ENCODE assay signal across 13 mouse cellular contexts in the genomic region with DNA sequence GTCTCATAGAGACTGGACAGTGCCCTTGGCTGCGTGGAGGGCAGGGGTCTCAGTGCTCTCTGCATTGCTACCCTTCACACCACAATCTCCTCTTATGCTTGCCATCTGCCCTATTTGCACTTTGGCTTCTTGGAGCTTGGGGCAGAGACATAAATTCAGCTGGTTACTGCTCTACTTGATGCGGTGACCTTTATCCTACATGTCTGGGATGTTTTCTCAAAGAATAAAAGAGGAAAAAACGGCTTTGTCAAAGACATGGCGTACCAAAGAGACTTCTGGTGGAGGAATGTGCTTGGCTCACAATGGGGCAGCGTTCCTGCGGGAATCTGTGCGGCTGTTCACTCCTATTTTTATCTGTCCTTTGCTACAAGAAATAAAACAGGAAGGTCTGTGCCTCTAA. TPM values are rescaled to one million over a fixed set of nuclear protein-coding genes. Genes with fewer than 3 reads are reported as not detected.
DNase-seq lines count a peak whose midpoint lies in the region; ATAC-seq and TF ChIP-seq lines count a peak whose summit lies in the region.
"Had no signal": no experiment of that assay in that cellular context is flagged by ENCODE, and none has a peak within 500 bp of the region (broad histone marks: within the 10 kb centered on the region; RNA-seq: fewer than 3 reads in every experiment).

No protein-coding gene starts in this region.

- WGBS in hindbrain, embryonic 10.5 days, result 49% methylated on average over 7 of the region's 7 CpGs
- 48% methylated on average over 7 of the region's 7 CpGs for WGBS in hindbrain, embryonic 16.5 days
- WGBS in heart, embryonic 15.5 days, result 30% methylated on average over 7 of the region's 7 CpGs
- 60% methylated on average over 7 of the region's 7 CpGs for WGBS in limb, embryonic 14.5 days
- 80% methylated on average over 7 of the region's 7 CpGs for WGBS in liver, embryonic 11.5 days

- no peak overlapping the region for H3K4me3 ChIP-seq in hindbrain, embryonic 10.5 days
- H3K4me3 ChIP-seq in hindbrain, embryonic 16.5 days (ENCODE audit: low read length), result no peak overlapping the region
- no peak overlapping the region for H3K4me3 ChIP-seq in heart, embryonic 15.5 days
- no peak overlapping the region for H3K4me3 ChIP-seq in limb, embryonic 14.5 days (replicated peaks; ENCODE audit: low read length)
- no peak overlapping the region for H3K4me3 ChIP-seq in liver, embryonic 11.5 days (ENCODE audit: low read depth, low read length)
- H3K4me3 ChIP-seq: hindbrain, embryonic 13.5 days had no signal

- no peaks in the 10 kb centered on the region for H3K36me3 ChIP-seq in hindbrain, embryonic 10.5 days
- no peaks in the 10 kb centered on the region for H3K36me3 ChIP-seq in hindbrain, embryonic 16.5 days (ENCODE audit: control insufficient read depth, insufficient read depth, low read length)
- H3K36me3 ChIP-seq in heart, embryonic 15.5 days, result no peaks in the 10 kb centered on the region
- H3K36me3 ChIP-seq in limb, embryonic 14.5 days (ENCODE audit: control insufficient read depth, insufficient read depth, low read length), result no peaks in the 10 kb centered on the region
- no peaks in the 10 kb centered on the region for H3K36me3 ChIP-seq in liver, embryonic 11.5 days (ENCODE audit: control insufficient read depth, insufficient read depth, low read length)
- H3K36me3 ChIP-seq: hindbrain, embryonic 13.5 days had no signal

- no peaks in the 10 kb centered on the region for H3K27me3 ChIP-seq in hindbrain, embryonic 10.5 days (ENCODE audit: insufficient read depth, poor library complexity, severe bottlenecking)
- H3K27me3 ChIP-seq in hindbrain, embryonic 16.5 days (replicated peaks; ENCODE audit: control insufficient read depth, insufficient read depth, low read length), result no peaks in the 10 kb centered on the region
- no peaks in the 10 kb centered on the region for H3K27me3 ChIP-seq in heart, embryonic 15.5 days
- no peaks in the 10 kb centered on the region for H3K27me3 ChIP-seq in limb, embryonic 14.5 days (ENCODE audit: control insufficient read depth, insufficient read depth, low read length)
- H3K27me3 ChIP-seq in liver, embryonic 11.5 days (replicated peaks; ENCODE audit: control insufficient read depth, insufficient read depth, low read length), result no peaks in the 10 kb centered on the region

- no peak for ATAC-seq in hindbrain, embryonic 16.5 days
- no peak for ATAC-seq in heart, embryonic 15.5 days (replicated peaks; ENCODE audit: insufficient number of reproducible peaks, insufficient read depth, low FRiP score, low read depth)
- ATAC-seq in limb, embryonic 14.5 days (ENCODE audit: low FRiP score, low read depth), result no peak
- no peak for ATAC-seq in liver, embryonic 11.5 days (replicated peaks; ENCODE audit: low FRiP score)

- no peak overlapping the region for H3K4me2 ChIP-seq in hindbrain, embryonic 16.5 days (ENCODE audit: low read length)
- no peak overlapping the region for H3K4me2 ChIP-seq in heart, embryonic 15.5 days
- no peak overlapping the region for H3K4me2 ChIP-seq in limb, embryonic 14.5 days (replicated peaks; ENCODE audit: low read depth, low read length, severe bottlenecking)
- no peak overlapping the region for H3K4me2 ChIP-seq in liver, embryonic 11.5 days
- H3K4me2 ChIP-seq: hindbrain, embryonic 13.5 days had no signal

- H3K9me3 ChIP-seq in hindbrain, embryonic 10.5 days, result no peaks in the 10 kb centered on the region
- H3K9me3 ChIP-seq in hindbrain, embryonic 16.5 days (ENCODE audit: control insufficient read depth, low read length), result peaks cover 4% of the 10 kb centered on the region
- H3K9me3 ChIP-seq in heart, embryonic 15.5 days (replicated peaks), result no peaks in the 10 kb centered on the region
- no peaks in the 10 kb centered on the region for H3K9me3 ChIP-seq in limb, embryonic 14.5 days (ENCODE audit: control insufficient read depth, low read length)
- no peaks in the 10 kb centered on the region for H3K9me3 ChIP-seq in liver, embryonic 11.5 days (ENCODE audit: control insufficient read depth, low read length)
- H3K9me3 ChIP-seq: hindbrain, embryonic 13.5 days had no signal

- H3K27ac ChIP-seq in hindbrain, embryonic 10.5 days, result peak overlapping the region; percentile 70
- no peak overlapping the region for H3K27ac ChIP-seq in hindbrain, embryonic 16.5 days (ENCODE audit: low read depth, low read length)
- peak overlapping the region; percentile 60 for H3K27ac ChIP-seq in heart, embryonic 15.5 days
- peak overlapping the region; percentile 70 for H3K27ac ChIP-seq in limb, embryonic 14.5 days (replicated peaks; ENCODE audit: low read depth, low read length)
- no peak overlapping the region for H3K27ac ChIP-seq in liver, embryonic 11.5 days (ENCODE audit: low read depth, low read length)
- H3K27ac ChIP-seq: hindbrain, embryonic 13.5 days had no signal

- TF ChIP-seq POLR2A in limb, embryonic 14.5 days (IDR thresholded peaks at IDR 0.05; ENCODE audit: borderline replicate concordance, extremely low read depth, insufficient read depth, insufficient read length), result no peak

- no peak overlapping the region for H3K9ac ChIP-seq in hindbrain, embryonic 16.5 days (ENCODE audit: low read depth, low read length)
- H3K9ac ChIP-seq in heart, embryonic 15.5 days, result no peak overlapping the region
- no peak overlapping the region for H3K9ac ChIP-seq in limb, embryonic 14.5 days (ENCODE audit: low read depth, low read length, severe bottlenecking)
- no peak overlapping the region for H3K9ac ChIP-seq in liver, embryonic 11.5 days (ENCODE audit: low read depth, low read length)
- H3K9ac ChIP-seq: hindbrain, embryonic 13.5 days had no signal

- DNase-seq in hindbrain, embryonic 10.5 days (ENCODE audit: low spot score), result no peak
- peak; percentile 23 for DNase-seq in embryo, embryonic 11 days
- DNase-seq in limb, embryonic 14.5 days (ENCODE audit: low spot score), result no peak
- no peak for DNase-seq in lung, postnatal 36 days
- DNase-seq in liver, embryonic 11.5 days (ENCODE audit: low spot score), result no peak
- no peak for DNase-seq in cerebellum, postnatal 4 days (ENCODE audit: low spot score in 2 of 2)
- DNase-seq: adrenal gland, adult 8-10 months; cerebellum, adult 18-20 months; gastrocnemius, postnatal 14 days; right cerebral cortex, postnatal 4 days had no signal

- peaks cover 26% of the 10 kb centered on the region for H3K4me1 ChIP-seq in hindbrain, embryonic 10.5 days (replicated peaks)
- no peaks in the 10 kb centered on the region for H3K4me1 ChIP-seq in hindbrain, embryonic 16.5 days (ENCODE audit: control insufficient read depth, insufficient read depth, low read depth, low read length)
- H3K4me1 ChIP-seq in heart, embryonic 15.5 days (replicated peaks), result peaks cover 39% of the 10 kb centered on the region
- H3K4me1 ChIP-seq in limb, embryonic 14.5 days (ENCODE audit: control insufficient read depth, insufficient read depth, low read length), result peaks cover 27% of the 10 kb centered on the region
- H3K4me1 ChIP-seq in liver, embryonic 11.5 days (replicated peaks; ENCODE audit: control insufficient read depth, insufficient read depth, low read length), result peaks cover 14% of the 10 kb centered on the region

RNA-seq across cellular contexts. Expression of a gene that starts 56.2 kb away (rescaled TPM):
- polyA plus RNA-seq in hindbrain, embryonic 10.5 days (2016; fragmentation: Nextera tagmentation; extraction: Ambion mirVana), result 40.2 and 62.9 TPM in 2 replicates
- 37.0 and 46.5 TPM in 2 replicates for polyA plus RNA-seq in hindbrain, embryonic 16.5 days (2015; fragmentation: Nextera tagmentation; extraction: Ambion mirVana)
- polyA plus RNA-seq in heart, embryonic 15.5 days (2015; fragmentation: Nextera tagmentation; extraction: Ambion mirVana), result 20.3 and 25.2 TPM in 2 replicates
- 65.8 and 66.8 TPM in 2 replicates for polyA plus RNA-seq in limb, embryonic 14.5 days (2012; rRNA removed)
- polyA plus RNA-seq in limb, embryonic 14.5 days (2014; fragmentation: Nextera tagmentation; extraction: Ambion mirVana), result 39.8 and 46.4 TPM in 2 replicates
- polyA plus RNA-seq in liver, embryonic 11.5 days (2014; fragmentation: Nextera tagmentation; extraction: Ambion mirVana), result 55.0 and 55.3 TPM in 2 replicates

Comparison
In these comparisons a context has a peak if more than half of its experiments do, and no peak if none do; other contexts are left out.
1. H3K27ac ChIP-seq: peak in hindbrain, embryonic 10.5 days (single experiment), heart, embryonic 15.5 days (single experiment) and limb, embryonic 14.5 days (single experiment); none in hindbrain, embryonic 16.5 days (single experiment) and liver, embryonic 11.5 days (single experiment).